Mouse (Mus musculus) gastrocnemius, adult 8-10 months (tissue): ENCODE measurements at regions not wholly inside any gene's neighbourhood (a gene's known extent, or its start where the extent isn't known, plus 50 kb on each side); places are given as distances from the start of the nearest gene placed in this dataset.
"Not testable (repeated sequence)": the region's sequence is repeated elsewhere in the genome, so short reads cannot be mapped to it uniquely, and the experiment has no call there.

Source experiments
- DNase-seq, 2 experiments: peaks; one replicate each; pipeline ENCODE4 v3.0.0; 2022; ENCODE audit warnings: low spot score in 2 of 2

DNA sequence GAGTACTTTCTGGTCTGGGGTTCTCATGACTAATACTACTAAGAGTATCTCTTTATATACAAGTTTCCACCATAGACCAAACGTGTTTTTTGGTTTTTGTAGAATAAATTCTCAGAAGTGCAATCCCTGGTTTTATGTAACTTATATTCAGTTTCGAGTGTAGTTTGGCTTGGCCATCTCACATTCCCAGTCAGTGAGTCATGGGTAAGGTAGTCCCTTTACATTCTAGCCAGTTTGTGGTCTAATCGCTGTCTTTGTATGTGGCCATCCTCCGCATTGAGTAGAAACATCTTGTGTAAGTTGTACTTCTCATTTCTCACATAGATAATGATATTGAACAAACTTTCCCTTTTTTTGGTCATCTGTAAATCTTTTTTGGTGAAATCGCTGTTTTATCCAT, 88.3 kb downstream of the Anxa5 start:
- DNase-seq, result no peak

DNA sequence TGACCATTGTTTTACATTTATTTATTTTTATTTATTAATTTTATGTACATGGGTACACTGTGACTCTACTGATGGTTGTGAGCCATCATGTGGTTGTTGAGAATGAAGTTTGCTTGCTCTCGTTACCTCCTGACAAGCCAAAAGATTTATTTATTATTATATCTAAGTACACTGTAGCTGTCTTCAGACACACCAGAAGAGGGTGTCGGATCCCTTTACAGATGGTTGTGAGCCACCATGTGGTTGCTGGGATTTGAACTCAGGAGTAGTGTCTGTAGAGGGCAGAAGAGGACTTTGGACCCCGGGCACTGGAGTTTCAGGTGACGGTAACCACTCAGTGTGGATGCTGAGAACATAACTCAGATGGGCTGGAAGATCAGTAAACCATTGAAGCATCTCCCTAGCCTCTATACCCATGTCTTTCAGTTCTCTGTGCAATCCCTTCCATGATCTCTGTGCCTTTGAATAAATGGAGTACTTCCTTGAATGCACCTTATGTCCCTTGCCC, 92.2 kb downstream of the Anxa5 start:
- DNase-seq, result no peak

DNA sequence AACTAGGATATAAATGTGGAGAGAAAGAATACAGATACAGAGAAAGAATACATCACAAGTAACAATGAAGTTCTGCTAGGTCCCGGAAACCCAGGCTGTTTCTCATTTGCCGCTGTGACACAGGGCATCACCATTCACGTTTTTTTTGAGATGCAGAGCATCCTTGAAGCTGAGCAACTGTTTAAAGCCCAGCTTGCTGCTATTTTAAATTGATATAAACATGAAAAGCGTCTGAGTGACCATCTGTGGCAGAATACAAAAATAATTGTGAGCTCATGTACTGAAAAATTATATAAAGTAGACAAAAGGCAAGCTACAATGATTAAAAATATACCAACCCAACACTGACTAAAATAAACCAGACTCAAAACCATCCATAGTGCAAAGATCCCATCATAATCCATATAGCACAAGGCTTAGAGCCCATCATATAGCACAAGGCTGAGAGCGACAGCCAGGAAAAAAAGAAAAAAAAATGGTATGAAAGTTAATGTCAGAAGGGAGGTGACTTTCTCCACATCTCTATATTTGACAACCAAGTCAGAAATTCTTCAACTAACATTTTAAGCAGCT, 94.0 kb downstream of the Anxa5 start:
- no peak for DNase-seq

DNA sequence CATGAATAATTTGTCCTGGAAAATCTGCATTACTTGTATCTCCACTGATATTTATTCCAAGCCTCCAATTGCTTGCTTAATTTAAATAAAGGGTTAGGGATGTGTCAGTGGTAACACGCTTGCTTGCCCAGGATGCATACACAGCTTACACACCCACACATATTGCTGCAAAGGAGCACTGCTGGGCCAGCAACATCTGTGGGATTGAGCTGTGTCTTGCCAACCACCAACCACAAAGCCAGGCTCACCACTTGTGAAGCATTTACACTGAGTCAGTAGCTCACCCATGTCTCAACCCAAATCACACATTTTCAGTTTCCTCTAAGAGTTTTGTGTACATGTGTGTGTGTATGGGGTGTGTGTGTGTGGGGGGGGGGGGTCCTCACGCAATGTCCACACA, 100.0 kb downstream of the Anxa5 start:
- no peak for DNase-seq

DNA sequence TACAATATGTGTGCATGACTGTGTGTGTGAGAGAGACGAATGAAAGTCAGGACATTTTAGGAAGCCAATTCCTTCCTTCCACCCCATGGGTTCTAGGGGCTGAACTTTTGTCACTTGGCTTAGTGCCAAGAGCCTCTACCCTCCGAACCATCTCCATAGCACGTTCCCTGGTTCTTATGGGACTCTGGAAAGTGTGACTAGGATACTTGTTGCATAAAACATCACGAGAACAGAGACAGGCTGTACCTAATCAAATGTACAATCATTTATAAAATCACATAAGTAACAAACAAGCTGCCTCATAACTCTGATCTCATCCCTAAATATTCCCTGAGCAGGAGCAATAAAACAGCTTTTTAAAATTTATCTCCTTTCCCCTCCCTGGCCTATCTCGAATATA, 100.8 kb downstream of the Anxa5 start:
- no peak for DNase-seq

DNA sequence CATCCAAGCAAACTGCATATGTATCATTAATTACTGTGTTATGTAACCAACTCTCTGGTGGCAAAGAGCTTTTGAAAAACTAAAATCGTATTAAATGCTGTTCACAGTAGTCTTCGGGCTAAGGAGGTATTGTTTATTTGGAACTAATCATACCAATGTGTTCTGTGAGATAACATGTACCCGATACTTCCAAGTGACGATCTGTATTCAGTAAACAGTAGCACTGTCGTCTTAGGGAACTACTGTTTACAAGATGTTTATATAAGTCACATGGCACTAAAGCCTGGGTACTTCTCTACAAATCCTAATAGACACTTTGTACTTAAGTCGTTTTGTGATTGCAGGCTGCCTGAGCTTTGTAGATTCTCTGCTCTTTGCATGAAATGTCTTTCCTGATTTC, 114.8 kb downstream of the Anxa5 start:
- no peak for DNase-seq

DNA sequence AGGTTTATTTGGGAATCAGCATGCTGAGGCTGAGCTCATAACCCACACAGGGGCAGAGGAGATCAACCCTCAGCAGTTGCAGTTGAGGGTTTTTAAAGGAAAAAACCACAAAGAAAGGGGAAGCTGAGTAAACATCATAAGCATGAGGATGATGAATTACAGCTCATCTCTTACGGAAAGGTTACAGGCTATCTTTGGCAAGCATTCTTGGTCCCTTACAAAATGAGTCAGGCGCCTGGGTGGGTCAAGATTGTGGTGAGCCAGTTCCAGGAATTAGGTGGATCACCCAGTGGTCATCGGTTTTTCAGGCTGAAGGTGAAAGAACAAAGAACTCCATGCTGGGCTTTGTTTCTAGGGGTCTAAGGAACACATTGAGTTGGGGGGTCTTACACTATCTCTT, 121.5 kb downstream of the Anxa5 start:
- not testable (repeated sequence) for DNase-seq

DNA sequence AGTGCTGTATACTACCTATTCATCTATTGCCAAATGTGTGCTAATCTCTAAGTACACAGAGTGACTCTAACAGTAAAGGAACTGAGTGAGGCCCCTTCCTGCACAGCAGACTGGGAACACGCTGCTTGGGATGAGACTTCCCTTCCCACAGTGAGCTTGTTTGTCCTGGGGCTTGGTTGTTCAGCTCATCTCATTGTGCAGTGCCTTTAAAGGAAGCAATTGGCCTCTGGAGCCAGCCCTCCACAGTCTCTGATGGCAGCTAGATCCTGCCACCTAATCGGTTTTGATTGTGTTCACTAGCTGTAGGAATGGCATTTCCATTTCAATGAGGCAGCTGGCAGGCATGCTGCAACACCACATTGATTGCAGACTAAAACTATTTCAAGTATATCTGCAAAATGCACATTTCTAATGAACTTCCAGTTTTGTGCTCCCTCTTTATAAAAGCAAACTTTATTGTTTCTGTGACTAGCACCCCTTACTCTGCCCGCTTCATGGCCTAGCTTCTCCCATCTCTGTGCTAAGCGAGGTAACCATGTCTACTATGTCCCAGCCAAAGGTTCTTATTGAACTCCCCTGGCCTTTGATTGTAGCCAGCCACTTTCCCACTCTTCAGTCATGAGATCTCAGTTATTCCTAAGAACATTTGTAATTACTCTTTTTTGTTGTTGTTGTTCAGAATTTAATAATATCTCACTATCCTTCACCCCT, 123.5 kb downstream of the Anxa5 start:
- no peak for DNase-seq

DNA sequence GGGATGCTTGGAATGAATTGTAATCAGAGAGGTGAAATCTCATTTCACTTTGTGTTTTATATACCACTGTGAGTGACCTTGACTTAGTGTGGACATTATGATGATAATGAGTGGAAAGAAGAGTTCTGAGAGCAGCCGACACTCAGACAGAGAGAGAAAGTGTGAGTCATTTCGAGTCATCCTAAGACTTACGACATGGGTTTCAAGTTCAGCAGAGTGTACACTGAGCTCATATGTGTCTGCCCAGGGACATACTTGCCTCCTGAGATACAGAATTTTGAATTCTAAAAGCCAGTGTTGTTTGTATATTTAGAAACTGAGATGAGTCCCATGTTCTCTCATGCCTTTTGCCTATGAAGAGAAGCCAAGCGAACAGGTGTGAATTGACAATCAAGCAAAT, 126.6 kb downstream of the Anxa5 start:
- DNase-seq, result no peak

DNA sequence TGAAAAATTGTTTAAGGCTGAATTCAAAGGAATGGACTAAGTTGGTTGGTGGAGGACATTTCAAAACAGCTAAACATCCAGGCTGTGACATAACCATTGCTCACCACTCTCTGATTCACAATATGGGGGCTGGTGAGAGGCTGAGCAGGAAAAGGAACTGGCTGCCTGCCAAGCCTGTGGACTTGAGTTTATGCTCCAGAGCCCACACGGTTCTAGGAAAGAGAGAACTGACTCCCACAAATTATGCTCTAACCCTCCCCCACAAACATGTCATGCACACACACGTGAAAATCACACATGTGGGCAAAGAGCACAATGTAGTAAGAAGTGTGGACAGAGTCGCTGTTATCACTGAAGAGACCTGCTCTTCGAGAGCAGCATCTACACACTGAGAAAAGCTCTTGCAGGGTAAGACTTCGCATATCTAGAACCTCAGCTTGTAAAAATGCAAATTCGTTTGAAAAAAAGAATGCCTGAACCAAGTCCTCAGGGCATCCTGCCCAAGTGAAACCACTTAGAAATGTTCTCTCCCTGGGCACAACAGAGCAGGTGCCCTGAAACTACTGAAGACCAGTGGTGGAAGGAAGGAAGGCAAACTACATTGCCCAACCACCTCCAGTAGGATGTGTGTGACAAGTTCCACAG, 118.9 kb upstream of the Qrfpr start:
- DNase-seq, result no peak

DNA sequence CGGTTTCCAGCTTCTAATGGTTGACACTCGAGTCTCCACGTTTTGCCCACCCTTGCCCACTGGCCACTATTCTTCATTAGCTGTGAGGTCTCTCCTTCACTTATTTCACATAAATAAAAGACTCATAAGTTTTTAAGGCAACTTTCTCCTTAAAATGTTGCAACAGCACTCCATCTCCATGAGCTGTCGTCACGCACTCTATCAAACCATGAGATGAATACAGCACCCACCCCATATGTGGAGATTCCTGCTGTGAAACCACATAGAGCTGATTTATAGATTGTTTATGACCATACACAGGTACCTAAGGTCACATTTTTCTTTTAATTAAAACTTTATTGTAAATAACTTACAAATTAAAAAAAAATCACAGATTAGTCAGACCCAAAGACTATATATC, 117.5 kb upstream of the Qrfpr start:
- DNase-seq, result no peak

DNA sequence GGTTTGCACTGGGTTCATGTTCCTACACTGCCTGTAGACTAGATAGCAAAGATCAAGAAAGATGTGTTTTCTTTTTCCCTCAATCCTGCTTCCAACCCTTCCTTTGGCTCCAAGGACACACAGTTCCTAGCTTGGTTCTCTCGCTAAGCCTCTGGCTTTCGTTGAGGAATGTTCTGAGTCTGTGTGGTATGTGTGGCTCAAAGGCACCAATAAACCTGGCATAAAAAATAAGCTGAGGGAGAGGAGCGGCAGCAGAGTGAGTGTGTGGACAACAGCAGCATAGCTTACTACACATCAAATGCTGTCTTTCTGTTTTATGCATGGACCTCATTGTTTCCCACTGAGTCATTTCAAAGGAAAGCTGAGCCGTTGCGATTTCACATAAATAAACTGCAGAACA, 112.2 kb upstream of the Qrfpr start:
- DNase-seq, result no peak

DNA sequence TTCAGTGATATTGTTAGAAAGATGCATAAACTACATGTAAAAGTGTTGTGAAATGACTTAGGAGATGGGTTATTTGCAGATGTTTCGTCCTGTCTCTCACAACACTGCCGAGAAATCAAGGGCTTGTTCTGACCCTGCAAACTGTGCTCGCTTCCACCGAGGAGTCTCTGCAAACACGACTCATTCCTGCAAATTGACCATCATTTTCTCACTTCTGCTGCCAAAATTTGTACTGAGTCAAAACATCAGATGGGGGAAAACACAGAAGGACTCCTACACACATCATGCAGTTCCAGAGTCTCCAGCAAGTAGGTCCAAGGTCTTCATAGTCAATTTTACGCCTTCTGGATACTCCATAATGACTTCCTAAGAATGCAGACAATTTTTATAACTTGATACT, 109.9 kb upstream of the Qrfpr start:
- DNase-seq, result no peak

DNA sequence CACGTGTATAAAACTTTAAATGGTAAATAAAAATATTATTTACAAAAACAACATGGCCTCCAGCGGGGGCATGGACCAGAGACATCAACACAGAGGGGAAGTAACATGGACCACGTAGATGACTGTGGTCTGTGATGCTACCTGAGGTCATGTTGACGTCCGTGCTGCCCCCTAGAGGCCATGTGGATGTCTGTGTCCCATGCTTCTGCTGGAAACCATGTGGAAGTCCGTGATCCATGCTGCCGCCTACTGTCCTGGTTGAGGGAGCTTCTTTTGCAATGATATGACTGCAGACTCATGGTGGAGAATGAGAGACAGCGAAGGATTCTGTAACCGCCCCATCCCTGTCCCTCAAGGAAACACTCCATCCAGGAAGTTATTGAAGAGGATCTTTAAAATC, 108.5 kb upstream of the Qrfpr start:
- DNase-seq, result peak; percentile 3 to 13

DNA sequence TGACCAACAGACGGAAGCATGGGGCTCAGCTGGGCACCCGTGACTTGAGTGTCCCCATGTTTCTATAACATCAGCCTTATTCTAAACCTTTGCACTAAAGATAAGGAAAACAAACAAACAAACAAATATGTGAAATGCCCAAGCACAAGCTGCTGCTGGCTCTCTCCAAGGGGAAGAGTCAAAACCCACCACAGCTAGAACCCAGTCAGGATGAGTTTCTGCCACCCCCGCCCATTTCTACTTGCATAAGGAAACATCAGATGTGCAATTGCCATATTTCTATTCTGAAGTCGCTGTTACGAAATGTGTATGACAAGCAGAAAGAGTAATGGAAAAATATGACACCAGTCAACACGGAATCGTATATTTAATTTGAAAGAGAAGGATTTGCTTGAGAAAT, 107.5 kb upstream of the Qrfpr start:
- no peak for DNase-seq

DNA sequence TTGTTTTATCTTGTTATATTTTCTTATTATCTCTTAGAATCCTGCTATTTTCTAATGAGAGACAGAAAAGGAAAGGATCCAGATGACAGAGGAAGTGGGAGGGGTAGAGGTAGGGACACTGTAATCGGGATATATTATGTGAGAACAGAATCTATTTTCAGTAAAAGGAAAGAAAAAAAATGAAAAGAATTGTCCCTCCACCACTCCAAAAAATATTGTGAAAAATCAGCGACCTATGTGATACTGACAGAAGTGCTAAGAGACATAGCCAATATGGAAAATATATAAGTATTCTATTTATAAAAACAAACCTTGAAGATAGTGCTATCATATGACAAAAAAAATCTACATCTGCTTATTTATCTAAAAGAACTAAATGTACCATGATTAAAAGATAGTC, 106.8 kb upstream of the Qrfpr start:
- DNase-seq, result no peak

DNA sequence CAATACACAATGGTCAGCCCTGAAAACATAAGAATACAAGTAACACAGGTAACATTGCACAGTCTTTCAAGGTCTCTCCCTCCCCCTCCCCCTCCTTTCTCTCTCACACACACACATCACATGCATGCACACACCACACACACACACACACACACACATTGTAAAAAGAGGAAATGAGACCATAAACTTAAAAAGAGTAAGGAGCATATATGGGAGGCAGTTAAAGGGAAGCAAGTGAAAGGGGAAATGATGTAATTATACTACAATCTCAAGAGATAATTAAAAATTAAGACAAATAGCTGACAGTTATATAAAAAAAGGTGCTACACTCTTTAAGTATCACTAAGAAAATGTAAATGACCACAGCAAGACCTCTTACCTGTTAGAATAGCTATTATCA, 96.5 kb upstream of the Qrfpr start:
- DNase-seq, result no peak

DNA sequence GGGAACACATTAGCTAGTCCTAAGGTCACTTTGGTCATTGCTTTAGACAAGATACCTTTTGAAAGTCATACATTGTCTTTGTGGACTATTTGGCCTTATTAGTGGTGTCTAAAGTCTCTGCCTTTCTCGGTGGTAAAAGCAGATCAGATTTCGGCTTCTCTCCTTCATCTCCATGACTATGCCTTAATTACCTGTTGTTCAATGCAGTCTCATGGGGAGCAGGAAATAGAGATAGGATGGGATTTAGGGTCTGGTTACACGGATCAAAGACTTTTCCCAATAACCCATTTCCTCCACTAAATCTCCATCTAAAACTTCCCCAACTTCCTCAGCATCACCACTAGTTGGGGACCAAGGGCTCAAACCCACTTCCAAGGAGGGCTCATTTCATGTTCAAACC, 89.2 kb upstream of the Qrfpr start:
- no peak for DNase-seq

DNA sequence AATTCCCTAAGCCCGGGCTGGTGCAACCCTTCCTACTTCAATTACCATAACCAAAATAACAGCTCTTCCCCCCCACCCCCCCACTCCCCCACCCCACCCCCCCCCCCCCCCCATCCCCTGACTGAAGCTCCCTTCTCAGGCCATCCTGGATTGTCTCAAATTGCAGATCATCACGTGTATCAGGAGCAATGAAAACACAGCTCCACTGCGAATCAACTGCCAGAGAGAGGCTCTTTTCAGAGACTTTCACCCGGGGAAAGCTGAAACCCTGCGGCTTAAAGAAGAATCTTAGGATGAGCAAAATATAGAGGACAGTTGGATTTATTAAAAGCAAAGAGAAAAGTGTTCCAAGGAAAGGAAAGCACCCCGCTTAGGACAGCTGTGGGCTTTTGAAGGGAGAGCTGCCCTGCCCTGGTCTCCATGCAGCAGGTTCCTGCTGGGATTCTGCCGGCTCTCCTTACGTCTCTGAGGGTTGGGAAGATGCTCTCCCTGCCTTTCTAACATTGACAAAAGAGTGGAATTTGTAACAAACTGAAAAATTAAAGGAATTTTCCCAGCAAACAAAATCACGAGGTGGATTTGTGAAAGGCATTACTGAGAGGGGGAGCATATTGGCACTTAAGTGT, 88.6 kb upstream of the Qrfpr start:
- DNase-seq, result no peak

DNA sequence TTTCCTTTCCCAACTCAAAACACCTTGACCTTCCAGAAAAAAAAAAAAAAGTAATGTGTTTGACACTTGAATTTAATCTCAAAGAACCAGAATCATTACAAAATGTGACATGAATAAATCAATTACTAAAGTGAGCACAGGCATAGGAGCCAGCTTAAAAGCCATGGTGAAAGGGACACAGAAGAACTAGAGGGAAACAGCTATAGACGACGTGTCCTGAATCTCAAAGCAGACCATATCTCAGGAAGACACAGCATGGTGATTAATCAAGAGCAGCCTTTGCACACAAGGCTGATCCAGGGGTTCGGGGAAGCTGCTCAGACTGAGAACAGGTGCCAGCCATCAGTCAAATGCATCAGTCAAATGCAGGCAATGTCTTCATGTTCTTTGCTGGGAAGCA, 74.7 kb upstream of the Qrfpr start:
- DNase-seq, result no peak

DNA sequence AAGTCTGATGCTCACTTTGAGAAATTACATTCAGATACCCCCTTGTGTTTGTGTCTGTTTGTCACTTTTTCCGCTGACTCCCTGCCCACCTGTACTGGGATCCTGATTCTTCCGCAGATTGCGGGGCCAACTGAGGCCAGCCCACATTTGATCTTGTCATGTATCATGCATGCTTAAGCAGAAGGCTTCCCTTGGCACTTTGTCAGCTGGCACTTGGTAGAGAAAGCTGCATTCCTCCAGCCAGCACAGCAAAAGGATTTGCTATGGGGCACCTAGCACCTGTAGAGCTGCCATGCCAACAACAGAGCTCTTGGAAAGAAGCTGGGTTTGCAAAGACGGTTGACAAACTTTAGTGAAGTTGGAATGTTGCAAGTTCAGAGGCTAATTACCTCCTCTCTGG, 69.9 kb upstream of the Qrfpr start:
- DNase-seq, result no peak

DNA sequence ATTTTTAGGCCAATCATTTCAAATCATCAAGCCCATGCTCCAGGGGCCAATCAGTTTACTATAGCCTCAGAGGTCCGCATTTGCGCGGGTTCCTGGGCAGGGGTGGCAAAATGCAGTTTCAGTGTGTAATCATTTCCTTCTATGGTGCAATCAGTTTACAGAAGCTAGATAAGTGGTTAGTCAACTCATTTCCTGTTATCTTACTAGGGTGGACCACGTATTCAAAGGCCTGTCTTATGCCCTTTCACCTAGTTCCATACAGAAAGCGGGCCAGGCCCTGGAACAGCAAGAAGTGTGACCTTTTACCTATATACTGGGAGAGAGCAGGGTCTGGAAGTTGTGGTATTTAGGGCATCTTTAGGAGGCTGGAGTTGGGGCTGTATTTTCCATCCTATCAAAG, 62.0 kb upstream of the Qrfpr start:
- DNase-seq, result no peak

DNA sequence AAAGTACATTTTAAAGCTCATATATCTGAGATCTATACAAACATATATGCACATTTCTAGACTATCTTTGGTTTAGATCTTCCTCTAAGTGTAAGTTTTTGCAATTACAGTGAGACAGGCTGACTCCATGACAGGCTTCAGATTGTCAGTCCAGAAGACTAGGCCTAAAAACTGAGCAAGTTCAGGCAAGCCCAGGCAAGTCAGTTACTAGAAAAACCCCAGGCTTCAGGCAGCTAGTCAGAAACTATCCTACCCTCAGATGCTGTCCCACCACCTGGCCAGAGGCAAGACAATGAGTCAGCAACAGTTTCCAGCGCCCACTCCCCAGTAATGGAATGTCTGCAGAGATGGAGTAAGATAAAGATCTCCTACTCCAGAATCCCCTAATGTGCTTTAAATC, 53.4 kb upstream of the Qrfpr start:
- DNase-seq, result no peak
